In genomic region chr9:44287401-44288075, GRCm38 (mm10) we compare ENCODE assay signal across 9 mouse cellular contexts. TPM values are rescaled to one million over a fixed set of nuclear protein-coding genes. Genes with fewer than 3 reads are reported as not detected.
DNase-seq lines count a peak whose midpoint lies in the region; ATAC-seq lines count a peak whose summit lies in the region.
"Had no signal": no experiment of that assay in that cellular context is flagged by ENCODE, and none has a peak within 500 bp of the region (broad histone marks: within the 10 kb centered on the region; RNA-seq: fewer than 3 reads in every experiment).

No protein-coding gene starts in this region.

- WGBS in embryonic facial prominence, embryonic 13.5 days: 1% methylated on average over 47 of the region's 47 CpGs

- H3K4me3 ChIP-seq in embryonic facial prominence, embryonic 13.5 days: peak overlapping the region; percentile 71

- H3K27ac ChIP-seq in embryonic facial prominence, embryonic 13.5 days: no peak overlapping the region

- H3K9ac ChIP-seq in embryonic facial prominence, embryonic 13.5 days: peak overlapping the region; percentile 78

- no peaks in the 10 kb centered on the region for H3K9me3 ChIP-seq in embryonic facial prominence, embryonic 13.5 days

- peak; percentile 53; the same call in 1 of the 2 replicates for ATAC-seq in embryonic facial prominence, embryonic 13.5 days (ENCODE audit: insufficient number of reproducible peaks, insufficient read depth, low FRiP score, low TSS enrichment, low read depth)

- H3K27me3 ChIP-seq in embryonic facial prominence, embryonic 13.5 days: peaks cover 46% of the 10 kb centered on the region

- peak; percentile 47 to 56 for DNase-seq in layer of hippocampus, postnatal 10 days (ENCODE audit: low spot score in 2 of 2)
- DNase-seq in layer of hippocampus, adult 9-11 months: no peak
- DNase-seq in brain, adult 2 months (ENCODE audit: low read depth, low spot score): peak; percentile 62
- DNase-seq in induced T-regulatory cell, adult 2 months (ENCODE audit: low read depth): peak; percentile 36
- DNase-seq in mesoderm, embryonic 11.5 days (ENCODE audit: low read depth, low spot score): peak; percentile 34
- peak; percentile 60 to 81 for DNase-seq in spleen, postnatal 4 days (ENCODE audit: low spot score in 2 of 2)
- no peak for DNase-seq in gastrocnemius, postnatal 25 days

- peaks cover 24% of the 10 kb centered on the region for H3K4me1 ChIP-seq in embryonic facial prominence, embryonic 13.5 days

- H3K36me3 ChIP-seq in embryonic facial prominence, embryonic 13.5 days: peaks cover 25% of the 10 kb centered on the region

- H3K4me2 ChIP-seq in embryonic facial prominence, embryonic 13.5 days: peak overlapping the region; percentile 95

RNA-seq across cellular contexts. Expression of gene Abcg4, which starts 0.9 kb away (rescaled TPM):
- 10 to 100 TPM; 73.5 to 76.2 TPM for total RNA-seq in layer of hippocampus, postnatal 10 days (2021)
- 6.1 and 6.5 TPM in 2 replicates for polyA plus RNA-seq in embryonic facial prominence, embryonic 13.5 days (2015; fragmentation: Nextera tagmentation; extraction: Ambion mirVana)
- total RNA-seq in gastrocnemius, postnatal 25 days (2021): under 1 TPM; 0.15 to 0.62 TPM

RNA-seq across cellular contexts. Expression of gene Hinfp, which starts 17.9 kb away (rescaled TPM):
- total RNA-seq in layer of hippocampus, postnatal 10 days (2021): 10 to 100 TPM; 25.9 to 26.5 TPM
- polyA plus RNA-seq in embryonic facial prominence, embryonic 13.5 days (2015; fragmentation: Nextera tagmentation; extraction: Ambion mirVana): 27.9 and 30.6 TPM in 2 replicates
- total RNA-seq in gastrocnemius, postnatal 25 days (2021): 1 to 10 TPM; 5.6 to 6.0 TPM

RNA-seq across cellular contexts. Expression of gene Nlrx1, which starts 19.1 kb away (rescaled TPM):
- total RNA-seq in layer of hippocampus, postnatal 10 days (2021): 10 to 100 TPM; 11.5 to 11.6 TPM
- 8.2 and 9.8 TPM in 2 replicates for polyA plus RNA-seq in embryonic facial prominence, embryonic 13.5 days (2015; fragmentation: Nextera tagmentation; extraction: Ambion mirVana)
- 10 to 100 TPM; 18.6 to 21.1 TPM for total RNA-seq in gastrocnemius, postnatal 25 days (2021)

RNA-seq across cellular contexts. Expression of gene C2cd2l, which starts 32.5 kb away (rescaled TPM):
- total RNA-seq in layer of hippocampus, postnatal 10 days (2021): 100 to 1,000 TPM; 108 to 115 TPM
- polyA plus RNA-seq in embryonic facial prominence, embryonic 13.5 days (2015; fragmentation: Nextera tagmentation; extraction: Ambion mirVana): 8.3 TPM in 2 replicates
- total RNA-seq in gastrocnemius, postnatal 25 days (2021): 10 to 100 TPM; 12.0 to 12.2 TPM

RNA-seq across cellular contexts. Expression of gene Pdzd3, which starts 36.3 kb away (rescaled TPM):
- 1 to 10 TPM in 1 of 2 experiments, under 1 TPM in 1; 0.98 to 1.0 TPM for total RNA-seq in layer of hippocampus, postnatal 10 days (2021)
- polyA plus RNA-seq in embryonic facial prominence, embryonic 13.5 days (2015; fragmentation: Nextera tagmentation; extraction: Ambion mirVana): 0.37 TPM in 1 of 2 replicates, not detected in the other
- total RNA-seq in gastrocnemius, postnatal 25 days (2021): under 1 TPM; 0.99 to 1.00 TPM
- total RNA-seq: adrenal gland, adult 18-20 months had no signal

Comparison
In these comparisons a context has a peak if more than half of its experiments do, and no peak if none do; other contexts are left out.
1. DNase-seq: peak in layer of hippocampus, postnatal 10 days (2 of 2), brain, adult 2 months (single experiment), induced T-regulatory cell, adult 2 months (single experiment), mesoderm, embryonic 11.5 days (single experiment) and spleen, postnatal 4 days (2 of 2); none in layer of hippocampus, adult 9-11 months (single experiment) and gastrocnemius, postnatal 25 days (single experiment).
2. RNA of gene Abcg4, which starts 0.9 kb away (total RNA-seq): 73.5 to 76.2 TPM in layer of hippocampus, postnatal 10 days; 0.15 to 0.62 TPM in gastrocnemius, postnatal 25 days; every median in the first group is over 10 times any median in the second.